Mouse (Mus musculus) olfactory bulb, adult 2 months (tissue): ENCODE data around the gene Zbtb1.

ENCODE experiments used
- CTCF ChIP-seq: fragments of 200-500 bp; IDR thresholded peaks from 2 replicates; pipeline ENCODE4 v1.5.1; 2012; ENCODE audit warnings: low read depth, mild to moderate bottlenecking, low read length, moderate library complexity; ENCODE audit not compliant: insufficient read depth
- POLR2A ChIP-seq: fragments of 200-500 bp; IDR thresholded peaks from 2 replicates; pipeline ENCODE4 v1.6.1; 2012; ENCODE audit warnings: mild to moderate bottlenecking, low read depth, low read length, moderate library complexity; ENCODE audit not compliant: insufficient read depth

GRCm38 (mm10) chr12:76374911-76375310 lies 4.8 kb downstream of the Zbtb1 start:
- TF ChIP-seq CTCF (no peak), POLR2A (no peak)
